Mouse (Mus musculus) layer of hippocampus, postnatal 14 days (tissue): Measurements from ENCODE around the gene Olfr506. TPM values are rescaled to one million over a fixed set of nuclear protein-coding genes. Genes with fewer than 3 reads are reported as not detected.
"Not testable (repeated sequence)": the region's sequence is repeated elsewhere in the genome, so short reads cannot be mapped to it uniquely, and the experiment has no call there.

Experiments
- DNase-seq, 2 experiments: peaks; one replicate each; pipeline ENCODE4 v3.0.0; 2021 to 2022; ENCODE audit warnings: low spot score in 2 of 2, mixed read lengths in 1 of 2
- long read RNA-seq, 2 experiments: library from polyadenylated mRNA; stranded (forward); transcript quantifications; one replicate each; pipeline ENCODE4 v2.0.0; 2021
- total RNA-seq, 2 experiments: library from RNA; stranded (reverse); gene quantifications; 2 replicates each; pipeline ENCODE4 v1.2.3; 2021

Gene Olfr506
- total RNA-seq, result not detected
- long read RNA-seq, experiment 1, result 0 reads
- long read RNA-seq, experiment 2, result 0 reads

DNA sequence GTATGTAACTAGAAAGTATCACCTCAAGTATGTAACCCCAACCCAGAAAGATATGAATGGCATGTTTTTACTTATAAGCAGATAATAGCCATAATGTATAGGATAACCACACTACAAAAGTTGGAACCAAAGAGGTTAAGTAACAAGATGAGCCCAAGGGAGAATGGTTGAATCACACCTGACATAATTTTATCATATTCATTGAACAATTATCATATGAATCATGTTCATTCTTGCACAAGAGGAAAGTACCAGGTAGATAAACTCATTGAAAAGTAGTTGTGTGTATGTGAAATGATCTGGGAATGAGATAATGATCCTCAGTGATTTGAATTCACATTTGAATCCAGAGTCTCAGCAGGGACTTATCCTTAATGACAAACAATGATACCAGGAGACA lies at the start of gene Olfr506:
Olfr506 (plus strand) TSS at position 301 of the 400 bp plus-strand sequence.
- no peak for DNase-seq

DNA sequence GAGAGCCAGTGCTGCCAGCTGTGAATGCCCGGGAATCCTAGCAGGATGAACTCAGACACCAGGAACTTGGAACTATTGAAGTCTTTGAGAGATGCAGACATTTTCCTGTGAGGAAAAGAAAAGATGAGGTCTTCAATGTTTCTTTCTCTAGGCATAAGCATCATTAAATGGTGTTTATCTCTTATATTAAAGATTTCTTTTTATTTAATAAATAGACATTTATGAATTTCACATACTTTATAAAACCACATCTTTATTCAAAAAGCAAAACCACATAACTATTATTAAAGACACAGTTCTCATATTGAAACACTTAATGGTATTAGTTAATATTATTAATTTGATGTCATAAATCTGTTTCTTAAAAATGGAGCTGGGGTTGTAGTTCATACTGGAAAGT lies 44.9 kb upstream of the Olfr506 start, which contains the start of gene Olfr504:
Olfr504 (minus strand) TSS at position 101 of the 400 bp plus-strand sequence.
- no peak for DNase-seq

DNA sequence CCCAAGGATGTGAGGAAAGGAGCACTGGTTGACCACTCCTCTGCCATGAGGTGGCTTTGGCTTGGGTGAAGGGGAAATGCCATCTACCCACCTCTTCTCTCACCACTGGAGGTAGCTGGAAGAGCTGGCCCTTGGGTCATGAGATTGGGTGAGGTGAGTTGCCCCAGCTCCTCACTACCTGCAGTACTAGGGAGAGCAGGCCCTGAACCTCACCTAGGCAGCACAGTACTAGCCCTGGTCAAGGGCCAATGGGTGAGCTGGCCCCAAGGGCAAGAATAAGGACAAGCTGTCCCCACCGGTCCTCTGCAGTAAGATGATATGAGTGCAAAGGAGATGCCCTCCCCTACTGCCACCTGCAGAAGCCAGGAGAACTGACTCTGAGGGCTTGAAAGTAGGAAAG lies 20.8 kb upstream of the Olfr506 start:
- DNase-seq, result no peak

DNA sequence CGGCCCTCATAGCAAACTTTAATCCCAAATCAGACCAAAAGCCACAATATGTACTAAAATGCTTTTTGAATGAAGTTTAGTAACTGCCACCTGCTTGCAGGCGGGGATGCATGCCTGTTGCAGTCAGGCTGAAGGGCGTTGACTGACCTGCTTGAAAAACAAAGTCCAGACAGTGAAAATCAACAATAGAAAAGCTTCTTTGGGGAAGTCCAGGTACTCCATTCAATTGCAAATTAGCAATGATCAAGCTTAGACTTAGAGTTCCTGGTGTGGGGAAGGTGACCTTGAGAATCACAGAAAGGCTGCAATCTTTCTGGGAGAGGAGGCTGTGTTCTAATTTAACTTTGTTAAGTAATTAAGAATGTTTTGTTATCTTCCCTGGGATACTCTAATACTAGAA lies 8.7 kb upstream of the Olfr506 start:
- DNase-seq, result not testable (repeated sequence)

DNA sequence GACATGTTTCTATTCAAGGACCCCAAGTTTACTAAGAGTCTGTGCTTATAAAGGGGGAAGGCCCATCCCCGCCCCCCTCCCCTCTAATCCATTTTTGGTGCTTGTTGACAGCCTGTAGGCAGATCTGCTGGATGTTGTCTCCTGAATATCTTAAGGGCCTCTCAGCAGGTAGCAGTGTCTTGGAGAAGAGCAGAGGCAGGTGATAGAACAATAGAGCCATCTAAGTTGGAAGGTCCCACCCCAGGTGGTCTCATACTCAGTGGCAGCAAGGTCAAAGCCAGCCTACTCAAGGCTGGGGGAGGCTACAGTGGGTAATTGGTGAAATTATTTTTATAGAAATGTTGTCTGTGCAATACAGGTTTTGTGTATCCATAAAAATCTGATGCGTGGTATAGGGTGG lies 3.5 kb downstream of the Olfr506 start:
- DNase-seq, result no peak

DNA sequence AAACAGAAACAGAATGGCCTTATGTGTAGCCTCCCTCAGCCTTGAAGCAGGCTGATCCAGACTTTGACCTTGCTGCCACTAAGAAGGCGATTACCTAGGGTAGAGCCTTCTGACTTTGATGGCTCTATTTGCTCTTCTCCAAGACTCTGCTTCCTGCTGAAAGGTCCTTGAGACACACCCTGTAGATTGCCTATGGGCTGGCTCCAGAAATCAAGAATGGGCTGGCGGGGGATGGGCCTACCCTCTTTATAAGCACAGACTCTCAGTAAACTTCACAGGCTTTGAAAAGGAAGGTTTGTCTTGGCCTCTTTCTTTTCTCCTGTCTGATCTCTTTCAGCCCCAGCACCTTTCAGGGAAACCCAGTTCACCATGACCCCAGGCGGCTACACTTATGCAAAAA lies 6.2 kb downstream of the Olfr506 start:
- DNase-seq, result not testable (repeated sequence)

DNA sequence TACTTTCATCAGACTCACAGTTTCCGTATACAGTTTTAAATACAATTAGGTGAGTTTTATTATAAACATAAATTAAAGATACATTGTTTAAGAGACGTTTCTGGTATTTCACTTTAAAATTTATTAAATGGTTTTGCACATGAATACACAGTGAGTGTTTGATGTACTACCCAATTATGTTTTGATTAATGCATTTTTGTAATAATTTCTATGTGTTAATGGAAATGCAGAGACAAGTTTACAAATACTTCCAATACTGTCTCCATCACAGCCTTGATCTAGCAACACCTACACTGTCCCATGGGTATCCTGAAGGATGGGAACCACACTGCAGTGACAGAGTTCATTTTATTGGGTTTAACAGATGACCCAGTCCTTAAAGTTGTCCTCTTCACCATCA lies 10.9 kb downstream of the Olfr506 start, which contains the start of gene Olfr507:
Olfr507 (plus strand) TSS at position 301 of the 400 bp plus-strand sequence.
- no peak for DNase-seq

DNA sequence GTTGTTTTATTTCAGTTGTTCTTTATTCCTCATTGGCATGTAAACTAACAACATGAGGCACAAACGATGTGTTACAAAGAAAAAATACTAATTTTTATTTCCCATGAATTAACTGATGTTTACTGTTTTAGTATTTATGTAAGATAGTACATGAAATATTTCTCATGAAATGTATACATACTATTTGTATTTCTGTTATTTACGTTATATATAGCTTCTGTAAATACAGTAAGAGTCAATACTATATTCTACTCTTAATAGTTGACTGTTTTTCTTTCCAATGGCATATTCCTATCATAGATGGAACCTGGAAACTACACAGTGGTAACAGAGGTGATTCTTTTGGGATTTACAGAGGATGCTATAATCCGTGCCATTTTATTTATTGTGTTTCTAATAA lies 19.1 kb downstream of the Olfr506 start, which contains the start of gene Olfr508:
Olfr508 (plus strand) TSS at position 301 of the 400 bp plus-strand sequence.
- DNase-seq, result no peak

DNA sequence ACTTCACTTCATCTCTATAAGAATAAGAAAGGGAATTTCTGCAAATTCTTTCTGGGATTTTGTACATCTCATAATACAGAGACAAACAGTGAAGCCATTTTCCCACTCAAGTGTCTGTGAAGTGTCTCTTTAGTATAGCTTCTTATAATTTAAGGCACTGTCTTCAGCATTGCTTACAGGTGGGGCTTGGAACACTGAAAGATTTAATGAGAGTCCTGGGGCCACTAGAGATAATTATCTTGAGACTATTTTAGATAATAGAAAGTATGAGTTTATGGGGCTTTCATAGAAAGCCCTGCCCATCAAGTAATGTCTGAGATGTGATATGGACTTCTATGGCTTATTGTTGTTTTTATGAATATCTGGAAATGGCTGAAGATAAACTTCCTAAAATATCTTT lies 41.2 kb downstream of the Olfr506 start, which contains the start of gene Olfr509:
Olfr509 (minus strand) TSS at position 101 of the 400 bp plus-strand sequence.
- no peak for DNase-seq

DNA sequence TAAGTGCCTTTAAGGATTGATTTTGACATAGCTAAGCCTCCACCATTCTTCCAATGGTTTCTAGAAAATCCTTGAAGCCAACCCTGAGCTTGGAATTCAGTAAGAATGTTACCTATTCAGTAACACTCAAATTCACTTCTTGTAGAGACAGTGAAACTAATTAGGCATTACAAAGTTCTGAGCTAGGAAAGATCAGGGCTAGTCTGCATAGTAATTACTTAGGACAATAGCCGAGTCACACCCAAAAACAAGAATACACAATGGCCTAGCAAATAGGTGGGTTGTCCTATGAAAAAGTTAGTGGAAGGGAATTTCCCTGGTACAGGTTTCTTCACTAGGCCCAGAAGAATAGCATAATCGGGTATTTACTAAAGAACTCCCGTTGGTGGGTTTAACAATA lies 51.8 kb downstream of the Olfr506 start:
- DNase-seq, result no peak

Other genes starting within 250 kb of the Olfr506 start
- not detected for gene Olfr494, start 245.5 kb upstream of the Olfr506 start, total RNA-seq
- not detected for gene Olfr495, start 217.6 kb upstream of the Olfr506 start, total RNA-seq
- gene Olfr497, start 190.4 kb upstream of the Olfr506 start, total RNA-seq, result not detected
- not detected for gene Olfr498, start 145.5 kb upstream of the Olfr506 start, total RNA-seq
- not detected for gene Olfr502, start 85.7 kb upstream of the Olfr506 start, total RNA-seq
- gene Olfr503, start 66.3 kb upstream of the Olfr506 start, total RNA-seq, result not detected
- not detected for gene Olfr504, start 45.0 kb upstream of the Olfr506 start, total RNA-seq
- gene Olfr507, start 11.0 kb downstream of the Olfr506 start, total RNA-seq, result not detected
- not detected for gene Olfr508, start 19.2 kb downstream of the Olfr506 start, total RNA-seq
- gene Olfr509, start 41.1 kb downstream of the Olfr506 start, total RNA-seq, result not detected
- gene Olfr510, start 55.6 kb downstream of the Olfr506 start, total RNA-seq, result not detected
- gene Olfr512, start 102.5 kb downstream of the Olfr506 start, total RNA-seq, result not detected
- gene Olfr513, start 140.2 kb downstream of the Olfr506 start, total RNA-seq, result not detected
- not detected for gene Olfr514, start 215.2 kb downstream of the Olfr506 start, total RNA-seq
- not detected for gene Olfr516, start 239.7 kb downstream of the Olfr506 start, total RNA-seq